Mouse (Mus musculus): ENCODE measurements around the gene Stx8.

- no peak for TF ChIP-seq POLR2A (IDR thresholded peaks at IDR 0.05; ENCODE audit: low read depth, low read length)
- no peak for TF ChIP-seq CTCF (IDR thresholded peaks at IDR 0.05; ENCODE audit: borderline replicate concordance, insufficient read depth, low read length)
These were observed 70.4 kb downstream of the Stx8 start for GRCm38 (mm10) chr11:68036133-68036959.
